Mouse (Mus musculus): ENCODE measurements around the gene Zswim3.
"Not testable (repeated sequence)": the region's sequence is repeated elsewhere in the genome, so short reads cannot be mapped to it uniquely, and the experiment has no call there.

Zswim3 gene

DNA sequence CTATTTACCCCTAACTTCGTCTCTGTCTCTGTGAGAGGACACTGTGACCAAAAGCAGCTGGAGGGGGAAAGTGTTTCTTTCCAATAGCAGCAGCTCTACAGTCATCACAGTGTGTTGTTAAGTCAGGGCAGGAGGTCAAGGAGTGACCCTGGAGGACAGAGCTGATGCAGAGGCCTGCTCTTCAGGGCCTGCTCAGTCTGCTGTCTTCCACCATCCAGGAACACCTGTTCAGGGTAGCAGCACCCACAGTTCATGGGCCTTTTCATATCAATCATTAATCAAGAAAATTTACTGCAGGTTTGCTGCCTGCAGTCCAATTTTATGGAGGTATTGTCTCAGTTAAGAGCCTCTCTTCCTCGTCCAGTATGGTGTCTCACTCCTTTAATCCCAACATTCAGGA lies 8.7 kb downstream of the Zswim3 start:
- no peak for DNase-seq (ENCODE audit: low spot score in 2 of 2)

DNA sequence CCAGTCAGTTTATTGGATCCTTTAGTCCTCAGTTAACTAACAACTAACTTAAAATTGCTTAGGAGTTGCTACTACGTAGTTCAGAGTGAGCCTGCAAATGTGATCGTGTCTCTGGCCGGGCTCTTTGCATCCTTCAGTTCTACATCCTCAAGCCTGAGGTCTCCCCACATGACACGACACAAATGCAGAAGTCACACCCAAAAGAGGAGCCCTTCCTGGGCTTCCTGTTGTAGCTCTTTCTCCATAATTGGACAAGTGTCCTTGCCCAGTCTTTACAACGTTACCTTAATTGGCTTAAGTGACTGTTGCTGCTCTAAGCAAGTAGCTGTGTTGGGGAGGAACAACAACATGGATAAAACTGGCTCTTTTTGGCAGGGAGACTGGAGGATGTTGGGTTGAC lies 10.4 kb downstream of the Zswim3 start:
- DNase-seq (ENCODE audit: low spot score in 2 of 2): no peak

DNA sequence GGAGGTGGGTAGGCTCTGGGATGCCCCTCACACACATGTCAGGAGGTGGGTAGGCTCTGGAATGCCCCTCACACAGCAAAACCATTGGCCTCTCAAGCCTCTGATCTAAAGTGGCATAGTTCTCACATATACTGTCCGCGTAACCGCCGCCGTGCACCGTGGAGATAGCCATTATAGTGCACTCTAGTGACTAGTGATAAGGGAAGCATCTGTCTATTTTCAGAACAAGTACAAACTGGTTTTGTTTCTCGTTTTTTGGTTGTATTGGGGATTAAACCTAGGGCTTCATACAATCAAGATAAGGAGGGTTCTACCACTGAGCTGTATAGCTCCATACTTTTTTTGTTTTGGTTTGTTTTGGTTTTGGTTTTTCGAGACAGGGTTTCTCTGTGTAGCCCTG lies 10.9 kb downstream of the Zswim3 start:
- DNase-seq (ENCODE audit: low spot score in 2 of 2): no peak

DNA sequence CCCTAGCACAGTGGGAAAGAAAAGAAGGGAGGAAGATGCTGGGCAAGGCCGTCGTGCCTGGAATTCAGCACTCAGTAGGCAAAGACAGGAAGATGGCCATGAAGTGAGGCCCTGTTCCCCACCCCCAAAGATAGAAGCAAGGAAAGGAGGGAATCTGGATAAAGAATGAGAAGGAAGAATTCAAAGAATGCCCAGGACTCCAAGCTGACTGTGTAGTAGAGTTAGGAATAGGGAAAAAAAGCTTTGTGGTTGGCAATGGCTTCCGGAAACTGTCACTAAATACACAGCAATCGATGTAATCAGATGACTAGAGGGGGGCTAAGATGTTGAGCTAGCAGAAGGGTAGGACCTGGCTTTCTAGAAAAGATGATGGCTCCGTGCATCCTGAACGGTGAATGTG lies 12.3 kb downstream of the Zswim3 start:
- no peak for DNase-seq (ENCODE audit: low spot score in 2 of 2)

DNA sequence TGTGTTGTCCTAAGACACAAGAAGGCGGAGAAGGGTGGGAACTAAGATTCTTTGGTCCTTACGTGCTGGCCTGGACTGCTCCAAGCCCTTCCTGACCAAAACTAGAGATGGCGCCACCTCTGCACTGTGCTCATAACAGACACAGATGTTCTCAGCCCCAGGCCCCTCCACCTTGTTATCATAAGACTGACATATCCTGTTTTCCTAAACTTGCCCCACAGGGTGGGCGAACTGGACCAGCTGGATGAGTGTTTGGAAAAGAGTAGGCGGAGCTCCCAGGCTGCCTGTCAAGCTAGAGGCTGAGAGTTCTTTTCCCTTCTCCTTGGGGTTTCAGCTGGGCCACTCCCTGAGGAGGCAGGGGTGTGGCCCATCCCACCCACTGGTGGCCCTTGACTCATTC lies 12.8 kb downstream of the Zswim3 start:
- DNase-seq (ENCODE audit: low spot score in 2 of 2): no peak

DNA sequence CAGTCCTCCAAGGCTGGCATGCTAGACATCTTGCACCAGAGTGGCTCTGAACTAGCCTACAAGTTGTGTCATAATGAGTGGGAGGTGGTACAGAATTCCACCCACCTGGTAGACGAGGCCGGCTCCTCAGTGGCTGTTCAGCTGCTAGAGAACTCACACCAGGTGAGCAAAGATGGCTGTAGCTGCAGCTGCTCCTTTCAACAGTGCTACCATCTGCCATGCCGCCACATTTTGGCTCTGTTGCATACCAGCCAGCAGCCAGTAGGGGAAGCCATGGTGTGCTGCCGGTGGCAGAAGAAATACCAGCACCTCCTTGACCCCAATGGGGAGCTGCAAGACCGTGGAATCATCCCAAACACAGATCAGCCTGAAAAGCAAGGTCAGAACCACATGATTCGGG lies 16.2 kb downstream of the Zswim3 start:
- no peak for DNase-seq (ENCODE audit: low spot score in 2 of 2)

DNA sequence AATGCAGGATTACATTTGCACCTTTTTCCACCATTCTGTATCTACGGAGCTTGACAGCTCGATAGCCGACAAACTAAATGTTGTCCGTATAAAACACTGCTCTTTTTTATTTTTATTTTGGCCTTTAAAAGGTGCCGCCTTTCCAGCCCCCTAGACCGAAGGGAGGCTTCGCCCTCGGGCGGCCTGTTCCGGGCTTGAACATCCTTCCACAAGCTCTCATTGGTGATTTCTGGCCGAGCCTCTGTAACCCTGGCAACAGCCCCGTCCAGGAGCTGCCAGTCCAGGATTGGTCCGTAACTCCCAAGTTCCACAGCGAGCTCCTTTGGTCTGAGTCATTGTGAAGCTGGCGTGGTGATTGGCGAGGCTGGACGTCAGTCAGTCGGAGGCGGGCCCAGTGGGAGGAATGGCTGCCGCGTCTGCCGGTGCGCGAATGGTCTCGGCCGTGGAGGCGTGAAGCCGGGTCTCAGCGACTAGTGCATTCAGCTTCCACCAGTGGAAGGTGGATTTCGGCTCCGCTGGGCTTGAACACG lies 17.8 kb downstream of the Zswim3 start, which contains the start of gene Zswim1:
Gene Zswim1, plus strand, starts transcription at position 51 of the 530 bp plus-strand sequence.
- DNase-seq (ENCODE audit: low spot score in 2 of 2): peak; percentile 99 to 100

DNA sequence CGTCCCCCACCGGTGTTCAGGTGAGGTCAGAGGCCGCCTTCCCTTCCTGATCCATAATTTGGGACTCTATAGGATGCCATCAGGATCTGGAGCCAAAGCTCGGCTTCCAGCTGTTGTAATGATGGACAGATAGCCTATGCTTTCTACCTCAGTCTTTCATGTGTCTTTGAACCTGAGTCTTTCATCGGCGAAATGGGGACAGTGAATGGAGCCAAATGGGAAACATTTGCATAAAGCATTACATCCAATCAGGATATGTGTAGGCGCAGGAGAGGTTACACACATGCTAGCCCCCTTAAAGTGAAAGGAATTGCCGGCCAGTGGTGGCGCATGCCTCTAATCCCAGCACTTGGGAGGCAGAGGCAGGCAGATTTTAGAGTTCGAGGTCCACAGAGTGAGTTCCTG lies 18.3 kb downstream of the Zswim3 start:
- DNase-seq (ENCODE audit: low spot score in 2 of 2): no peak

DNA sequence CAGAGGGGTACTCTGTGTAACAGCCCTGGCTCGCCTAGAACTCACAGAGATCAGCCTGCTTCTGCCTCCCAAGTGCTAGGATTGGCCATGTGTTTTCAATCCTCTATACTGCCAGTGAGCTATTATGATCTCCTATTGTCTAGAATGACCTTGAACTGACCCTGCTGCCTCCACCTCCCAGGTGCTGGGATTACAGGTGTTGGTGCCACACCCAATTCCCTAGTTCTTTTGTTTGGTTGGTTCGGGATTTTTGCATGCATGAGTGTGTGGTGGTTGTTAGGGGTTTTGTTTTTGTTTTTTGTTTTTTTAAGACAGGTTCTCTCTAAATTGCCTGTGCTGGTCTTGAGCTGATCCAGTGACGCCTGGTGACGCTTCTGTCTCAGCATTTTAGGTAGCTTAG lies 19.1 kb downstream of the Zswim3 start:
- no peak for DNase-seq (ENCODE audit: low spot score in 2 of 2)

DNA sequence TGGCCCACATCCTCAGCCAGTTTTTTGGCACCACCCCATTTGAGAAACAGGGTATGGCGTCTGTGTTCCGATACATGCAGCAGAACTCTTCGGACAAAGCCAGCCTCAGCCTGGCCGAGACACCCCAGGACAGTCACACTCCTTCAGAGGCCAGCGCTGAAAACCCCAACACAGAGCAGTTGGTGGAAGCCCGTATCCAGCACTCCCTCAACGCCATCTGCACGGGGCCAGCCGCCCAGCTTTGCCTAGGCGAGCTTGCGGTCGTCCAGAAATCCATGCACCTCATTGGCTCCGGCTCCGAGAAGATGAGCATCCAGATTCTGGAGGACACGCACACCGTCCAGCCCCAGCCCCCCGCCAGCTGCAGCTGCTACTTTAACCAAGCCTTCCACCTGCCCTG lies 20.6 kb downstream of the Zswim3 start:
- no peak for DNase-seq (ENCODE audit: low spot score in 2 of 2)

DNA sequence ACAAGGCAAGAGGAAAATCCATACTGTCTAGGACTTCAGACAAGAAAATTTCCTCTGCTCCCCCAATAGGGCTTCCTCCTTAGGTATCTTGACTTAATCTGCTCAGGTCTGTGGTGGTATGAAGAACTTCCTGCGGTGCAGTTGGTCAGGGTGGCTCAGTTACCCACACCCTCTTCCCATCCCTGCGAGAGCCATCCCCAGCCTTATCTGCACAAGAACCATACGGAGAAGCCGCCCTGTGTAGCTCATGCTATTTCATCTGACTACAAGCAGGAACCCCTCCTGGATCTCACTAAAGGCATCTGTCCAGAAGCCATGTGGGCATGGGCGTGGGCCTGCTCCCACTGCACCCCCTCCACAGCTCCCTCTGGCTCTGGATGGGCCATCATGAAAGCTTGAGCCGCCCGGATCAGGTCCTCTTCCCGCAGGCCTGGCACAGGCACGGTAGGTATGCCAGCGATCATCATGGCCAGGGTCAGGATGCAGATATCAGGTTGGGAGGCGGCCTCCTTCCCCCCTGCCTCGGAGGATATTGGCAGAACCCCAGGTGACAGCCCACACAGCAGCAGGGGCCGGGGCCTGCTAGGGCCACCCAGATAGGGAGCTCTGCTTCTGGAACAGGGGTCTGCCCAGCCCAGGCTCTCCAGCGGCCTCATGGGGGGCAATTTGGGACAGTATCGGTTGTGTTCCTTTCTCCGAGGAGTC lies 22.4 kb downstream of the Zswim3 start:
- no peak for DNase-seq (ENCODE audit: low spot score in 2 of 2)

DNA sequence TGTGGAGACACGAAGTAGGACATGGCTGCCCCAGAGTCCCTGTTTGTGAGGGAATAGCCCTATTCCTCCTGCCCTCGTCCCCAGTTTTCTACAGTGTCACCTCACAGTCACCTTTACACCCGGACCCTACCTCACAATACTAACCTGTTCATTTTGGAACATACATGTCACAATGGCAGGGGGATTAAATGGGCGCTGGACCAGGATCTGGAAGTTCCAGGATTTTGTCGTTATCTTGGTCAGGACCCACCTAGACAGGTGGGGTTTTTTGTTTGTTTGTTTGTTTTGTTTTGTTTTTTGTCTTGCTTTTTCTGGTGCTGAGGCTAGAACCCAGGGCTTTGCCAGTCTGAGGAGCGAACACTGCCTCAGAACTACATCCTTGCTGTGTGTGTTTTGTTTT lies 23.5 kb downstream of the Zswim3 start, which contains the start of gene Spata25:
Gene Spata25, minus strand, starts transcription at position 101 of the 400 bp plus-strand sequence.
- no peak for DNase-seq (ENCODE audit: low spot score in 2 of 2)

DNA sequence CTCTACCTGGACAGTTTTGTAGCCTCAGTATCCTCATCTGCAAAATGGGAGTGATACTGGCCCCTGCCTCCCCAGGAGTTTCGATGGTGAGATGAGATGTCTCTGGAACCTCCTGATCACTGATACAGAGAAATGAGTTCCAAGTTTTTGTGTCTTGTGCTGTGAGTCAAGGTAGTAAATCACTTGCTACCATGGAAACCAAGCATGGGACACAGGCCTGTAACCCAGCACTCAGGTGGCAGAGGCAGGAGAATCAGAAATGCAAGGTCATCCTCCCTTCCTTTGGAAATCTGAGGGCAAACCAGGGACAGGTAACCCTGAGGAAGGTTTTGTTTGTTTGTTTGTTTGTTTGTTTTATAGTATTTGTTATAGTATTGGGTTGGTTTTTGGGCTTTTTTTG lies 24.2 kb downstream of the Zswim3 start:
- no peak for DNase-seq (ENCODE audit: low spot score in 2 of 2)

DNA sequence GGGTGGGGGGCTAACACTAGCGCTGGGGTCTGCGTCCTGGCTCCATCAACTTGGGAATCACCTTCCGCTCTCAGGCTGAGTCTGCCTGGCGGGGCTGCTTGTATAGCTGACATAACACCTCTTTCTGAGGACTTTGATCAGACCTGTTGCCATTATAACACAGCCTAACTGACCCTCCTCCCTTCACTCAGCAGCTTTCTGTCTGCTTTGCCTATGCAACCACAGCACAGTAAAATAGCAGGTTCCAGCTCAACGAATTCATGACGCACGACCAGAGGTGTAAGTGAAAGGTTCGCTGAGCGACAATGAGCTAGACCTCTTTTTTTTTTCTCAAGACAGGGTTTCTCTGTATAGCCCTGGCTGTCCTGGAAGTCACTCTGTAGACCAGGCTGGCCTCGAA lies 26.1 kb downstream of the Zswim3 start:
- no peak for DNase-seq (ENCODE audit: low spot score in 2 of 2)

DNA sequence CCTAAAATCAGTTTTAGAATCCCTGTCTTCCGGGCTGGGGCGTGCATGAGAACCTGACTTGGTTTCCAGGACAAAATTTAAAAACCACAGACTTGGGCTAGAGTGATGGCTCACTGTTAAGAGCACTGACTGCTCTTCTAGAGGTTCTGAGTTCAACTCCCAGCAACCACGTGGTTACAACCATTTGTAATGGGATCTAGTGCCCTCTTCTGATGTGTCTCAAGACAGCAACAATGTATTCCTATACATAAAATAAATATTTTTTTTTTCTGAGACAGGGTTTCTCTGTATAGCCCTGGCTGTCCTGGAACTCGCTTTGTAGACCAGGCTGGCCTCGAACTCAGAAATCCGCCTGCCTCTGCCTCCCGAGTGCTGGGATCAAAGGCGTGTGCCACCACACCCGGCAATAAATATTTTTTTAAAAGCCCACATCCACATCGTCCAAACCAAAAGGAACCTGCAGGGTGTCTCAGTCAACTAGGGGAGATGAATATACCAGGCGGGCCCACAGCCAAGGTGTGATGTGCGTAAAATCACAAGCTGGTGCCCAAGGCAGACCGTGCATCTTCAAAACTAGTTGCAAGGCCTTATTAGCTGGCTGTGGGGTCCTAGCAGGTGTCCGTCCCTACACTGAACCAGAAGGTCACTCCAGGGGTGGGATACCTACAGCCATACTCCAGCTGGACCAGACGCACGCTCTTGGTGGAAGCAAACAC lies 27.3 kb downstream of the Zswim3 start:
- DNase-seq (ENCODE audit: low spot score in 2 of 2): no peak

DNA sequence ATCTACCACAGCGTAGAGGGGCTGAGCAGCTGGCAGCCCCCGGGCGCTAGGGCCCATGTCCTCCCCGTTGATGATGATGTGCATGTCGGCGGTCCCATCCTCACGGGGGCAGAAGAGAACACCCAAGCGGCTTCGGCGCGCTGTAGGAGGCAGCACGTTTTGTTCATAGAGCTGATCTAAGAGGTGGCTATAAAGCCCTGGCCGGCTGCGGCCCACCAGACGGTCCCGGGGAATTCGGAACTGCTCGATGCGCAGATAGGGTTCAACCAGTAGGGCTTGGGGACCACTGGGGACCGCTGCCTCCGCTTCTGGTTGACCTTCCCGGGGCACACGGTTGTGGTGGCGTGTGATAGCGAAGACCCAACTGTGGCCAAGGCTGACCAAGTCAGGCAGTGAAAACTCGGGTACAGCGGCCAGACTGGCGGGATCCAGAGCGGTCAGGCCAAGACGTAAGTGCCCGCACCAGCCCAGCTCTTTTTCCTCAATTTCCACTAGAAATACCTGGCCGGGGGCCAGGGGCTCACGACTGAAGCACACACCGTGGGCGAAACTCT lies 27.9 kb downstream of the Zswim3 start, which contains the start of gene Ctsa:
Gene Ctsa, plus strand, starts transcription at position 126 of the 554 bp plus-strand sequence.
- peak; percentile 71 to 80 for DNase-seq (ENCODE audit: low spot score in 2 of 2)

DNA sequence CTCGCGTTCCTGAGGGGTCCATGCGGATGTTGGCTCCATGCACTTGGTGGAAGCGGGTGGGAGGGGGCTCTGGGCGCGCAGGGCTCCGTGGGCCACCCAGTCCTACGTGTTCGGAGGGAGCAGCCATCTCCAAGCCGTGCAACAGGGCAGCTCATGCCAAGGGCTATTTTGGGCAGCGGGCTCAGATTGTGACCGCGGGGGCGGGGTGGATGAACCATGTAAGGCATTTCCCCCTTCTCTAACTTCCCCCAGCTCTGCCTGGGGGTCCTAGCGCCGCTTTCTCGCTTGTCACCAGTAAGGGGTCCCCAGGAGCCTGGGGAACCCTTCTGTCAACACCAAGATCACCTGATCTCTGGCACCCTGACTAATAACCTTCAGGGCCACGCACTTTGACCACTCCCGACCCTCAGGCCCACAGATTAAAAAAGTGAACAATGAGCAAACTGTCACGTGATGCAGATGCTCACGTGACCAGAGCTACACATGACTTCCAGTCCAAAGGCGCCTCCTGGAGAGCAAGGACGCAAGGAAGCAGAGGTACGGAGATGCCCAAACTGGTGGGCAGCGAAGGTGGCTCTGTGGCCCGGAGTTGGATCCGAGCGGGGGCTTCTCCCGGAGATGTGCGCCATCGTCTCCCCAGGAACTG lies 28.5 kb downstream of the Zswim3 start, which contains the start of gene Neurl2:
Gene Neurl2, minus strand, starts transcription at position 143 of the 646 bp plus-strand sequence.
- DNase-seq (ENCODE audit: low spot score in 2 of 2): peak; percentile 86 to 93

DNA sequence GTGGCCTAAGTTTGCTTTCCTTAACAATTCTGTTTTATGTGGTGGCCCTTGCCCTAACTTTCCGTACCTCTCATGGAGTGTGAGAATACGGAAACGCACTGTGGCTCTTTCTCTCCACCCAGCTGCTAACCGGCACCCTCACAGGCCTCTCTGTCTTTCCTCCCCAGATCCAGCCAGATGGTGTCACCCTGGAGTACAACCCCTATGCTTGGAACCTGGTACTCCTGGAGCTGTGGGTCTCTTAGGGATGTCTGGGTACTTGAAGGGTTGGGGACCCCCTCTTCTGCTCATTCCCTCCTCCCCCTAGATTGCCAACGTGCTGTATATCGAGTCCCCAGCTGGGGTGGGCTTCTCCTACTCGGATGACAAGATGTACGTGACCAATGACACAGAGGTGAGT lies 29.6 kb downstream of the Zswim3 start:
- no peak for DNase-seq (ENCODE audit: low spot score in 2 of 2)

DNA sequence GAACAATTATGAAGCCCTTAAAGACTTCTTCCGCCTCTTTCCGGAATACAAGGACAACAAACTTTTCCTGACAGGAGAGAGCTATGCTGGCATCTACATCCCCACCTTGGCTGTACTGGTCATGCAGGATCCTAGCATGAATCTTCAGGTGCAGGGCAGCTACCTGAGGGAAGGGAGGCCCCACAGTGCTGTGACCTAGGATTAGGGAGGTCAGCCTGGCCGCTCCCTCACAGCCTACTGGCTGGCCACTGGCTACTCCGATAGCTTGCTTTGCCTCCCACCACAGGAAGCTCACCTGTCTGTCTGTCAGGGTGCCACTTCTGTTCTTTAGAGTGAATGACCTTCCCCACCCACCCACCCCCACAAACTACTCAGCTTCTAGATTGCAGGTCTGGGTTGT lies 30.3 kb downstream of the Zswim3 start:
- DNase-seq (ENCODE audit: low spot score in 2 of 2): no peak

DNA sequence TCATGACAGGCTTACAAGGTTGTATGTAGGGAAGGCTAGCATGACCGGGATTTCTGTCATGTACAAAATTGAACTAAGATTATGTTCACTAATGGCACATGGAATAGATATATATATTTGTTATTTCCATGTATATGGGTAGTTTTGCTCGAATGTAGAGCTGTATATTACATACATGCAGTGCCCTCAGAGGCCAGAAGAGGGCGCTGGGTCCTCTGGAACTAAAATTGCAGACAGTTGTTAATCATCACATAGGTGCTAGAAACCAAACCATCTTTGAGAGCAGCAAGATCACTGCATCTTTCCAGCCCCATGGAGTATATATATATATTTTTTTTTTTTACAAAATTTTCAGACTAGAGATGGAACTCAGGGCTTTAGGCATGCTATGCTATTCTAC lies 40.9 kb downstream of the Zswim3 start:
- no peak for DNase-seq (ENCODE audit: low spot score in 2 of 2)

DNA sequence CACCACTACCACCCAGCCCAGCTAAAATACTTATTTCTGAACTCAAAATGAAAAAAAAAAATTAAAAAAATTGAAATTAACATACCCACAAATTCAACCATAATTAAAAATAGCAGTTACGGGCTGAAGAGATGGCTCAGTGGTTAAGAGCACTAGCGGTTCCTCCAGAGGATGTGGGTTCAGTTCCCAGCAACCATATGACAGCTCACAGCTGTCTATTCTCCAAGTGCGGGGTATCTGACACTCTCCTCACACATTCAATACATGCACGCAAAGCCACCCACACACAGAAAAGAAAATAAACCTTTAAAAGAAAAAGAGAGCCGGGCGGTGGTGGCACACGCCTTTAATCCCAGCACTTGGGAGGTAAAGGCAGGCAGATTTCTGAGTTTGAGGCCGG lies 45.2 kb downstream of the Zswim3 start:
- DNase-seq (ENCODE audit: low spot score in 2 of 2): no peak

DNA sequence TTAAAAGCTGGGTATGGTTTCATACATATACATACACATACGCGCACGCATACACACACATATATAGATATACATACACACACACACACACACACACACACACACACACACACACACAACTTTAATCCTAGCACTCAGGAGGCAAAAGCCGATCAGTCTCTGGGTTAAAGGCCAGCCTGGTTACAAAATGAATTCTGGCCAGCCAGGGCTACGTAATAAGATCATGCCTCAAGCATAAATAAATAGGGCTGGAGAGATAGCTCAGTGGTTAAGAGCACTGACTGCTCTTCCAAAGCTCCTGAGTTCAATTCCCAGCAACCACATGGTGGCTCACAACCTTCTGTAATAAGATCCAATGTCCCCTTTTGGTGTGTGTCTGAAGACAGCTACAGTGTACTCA lies 50.7 kb downstream of the Zswim3 start:
- not testable (repeated sequence) for DNase-seq (ENCODE audit: low spot score in 2 of 2)

All from urinary bladder, postnatal 4 days (tissue).